Mouse (Mus musculus) spleen, postnatal 4 days (tissue): ENCODE data around the gene Olfr671.
"Not testable (repeated sequence)": the region's sequence is repeated elsewhere in the genome, so short reads cannot be mapped to it uniquely, and the experiment has no call there.

Experiments used
- DNase-seq, 2 experiments: peaks; one replicate each; pipeline ENCODE4 v3.0.0; 2022; ENCODE audit warnings: low spot score in 2 of 2

Gene Olfr671

GRCm38 (mm10) chr7:104979026-104979425 lies at the start of gene Olfr671:
Gene Olfr671 (minus strand): TSS chr7:104979126.
- DNase-seq = no peak

GRCm38 (mm10) chr7:105028360-105028759 lies 49.4 kb upstream of the Olfr671 start, which contains the start of gene Olfr675:
Gene Olfr675 (minus strand): TSS chr7:105028460.
- DNase-seq = no peak

GRCm38 (mm10) chr7:105022530-105022929 lies 43.6 kb upstream of the Olfr671 start:
- no peak for DNase-seq

- DNase-seq = no peak
Measured at GRCm38 (mm10) chr7:105001929-105002328, 23.0 kb upstream of the Olfr671 start, which contains the start of gene Olfr672. Gene Olfr672 (minus strand): TSS chr7:105002029.

- DNase-seq = not testable (repeated sequence)
Measured at GRCm38 (mm10) chr7:104972507-104972906, 6.4 kb downstream of the Olfr671 start.

- DNase-seq = no peak
Measured at GRCm38 (mm10) chr7:104962520-104962919, 16.4 kb downstream of the Olfr671 start, which contains the start of gene Olfr670. Gene Olfr670 (minus strand): TSS chr7:104962620.

GRCm38 (mm10) chr7:104950234-104950633 lies 28.7 kb downstream of the Olfr671 start:
- not testable (repeated sequence) for DNase-seq

- DNase-seq = no peak
Measured at GRCm38 (mm10) chr7:104933940-104934339, 45.0 kb downstream of the Olfr671 start, which contains the start of gene Olfr669. Gene Olfr669 (plus strand): TSS chr7:104934240.

GRCm38 (mm10) chr7:104927957-104928356 lies 51.0 kb downstream of the Olfr671 start, which contains the start of gene Olfr668:
Gene Olfr668 (minus strand): TSS chr7:104928057.
- DNase-seq = no peak
